20 mouse cellular contexts compared by ENCODE assay signal in the genomic region with DNA sequence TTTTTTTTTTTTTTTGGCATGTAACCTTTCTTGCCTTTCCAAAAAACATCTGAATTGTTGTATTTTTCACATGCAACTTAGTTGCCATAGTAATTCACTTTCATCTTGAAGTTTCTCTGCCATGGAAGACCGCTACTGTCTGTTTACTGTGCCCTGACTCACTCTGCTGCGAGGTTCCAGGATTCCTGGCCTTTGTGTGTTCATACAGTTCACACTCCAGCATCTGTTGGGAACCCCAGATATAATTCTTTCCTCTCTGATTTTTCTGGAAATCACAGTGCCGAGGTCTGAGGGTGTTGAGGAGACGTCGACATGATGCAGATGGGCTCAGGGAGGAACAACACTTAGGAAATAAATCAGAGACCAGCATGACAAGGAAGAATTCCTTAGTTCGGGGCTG.
"Had no signal": no experiment of that assay in that cellular context is flagged by ENCODE, and none has a peak within 500 bp of the region (broad histone marks: within the 10 kb centered on the region; RNA-seq: fewer than 3 reads in every experiment).

No protein-coding gene starts in this region.

- H3K27ac ChIP-seq: heart, adult 2 months; heart, embryonic 13.5 days; heart, embryonic 15.5 days; hindbrain, embryonic 13.5 days; hindbrain, embryonic 15.5 days; hindbrain, postnatal 0 days; limb, embryonic 13.5 days; limb, embryonic 15.5 days; liver, embryonic 12.5 days had no signal

- H3K36me3 ChIP-seq: heart, embryonic 15.5 days; hindbrain, embryonic 15.5 days had no signal

- H3K4me2 ChIP-seq: heart, embryonic 11.5 days; heart, embryonic 13.5 days; heart, embryonic 15.5 days; hindbrain, embryonic 13.5 days; hindbrain, embryonic 15.5 days; limb, embryonic 13.5 days; limb, embryonic 15.5 days; liver, embryonic 12.5 days had no signal

- H3K4me1 ChIP-seq: limb, embryonic 15.5 days; liver, embryonic 12.5 days had no signal

- H3K27me3 ChIP-seq: heart, embryonic 13.5 days; heart, embryonic 15.5 days; hindbrain, embryonic 13.5 days; hindbrain, embryonic 15.5 days; limb, embryonic 13.5 days; limb, embryonic 15.5 days; liver, embryonic 12.5 days had no signal

- DNase-seq: gastrocnemius, postnatal 14 days; gastrocnemius, postnatal 36 days; heart, adult 11 months; heart, adult 2 months; heart, postnatal 14 days; heart, postnatal 36 days; kidney, adult 11 months; kidney, adult 2 months; kidney, postnatal 25 days; left cerebral cortex, postnatal 4 days had no signal

- H3K4me3 ChIP-seq: heart, adult 2 months; heart, embryonic 13.5 days; heart, embryonic 15.5 days; hindbrain, embryonic 13.5 days; hindbrain, embryonic 15.5 days; limb, embryonic 13.5 days; limb, embryonic 15.5 days; liver, embryonic 12.5 days had no signal

- H3K9ac ChIP-seq: heart, embryonic 13.5 days; heart, embryonic 15.5 days; hindbrain, embryonic 13.5 days; hindbrain, embryonic 15.5 days; limb, embryonic 13.5 days; limb, embryonic 15.5 days; liver, embryonic 12.5 days had no signal

- H3K9me3 ChIP-seq: heart, embryonic 13.5 days; heart, embryonic 15.5 days; hindbrain, embryonic 13.5 days; hindbrain, embryonic 15.5 days; limb, embryonic 13.5 days; limb, embryonic 15.5 days; liver, embryonic 12.5 days had no signal

- ATAC-seq: hindbrain, postnatal 0 days; intestine, embryonic 16.5 days; liver, embryonic 12.5 days had no signal
